Mouse (Mus musculus) heart, postnatal 10 days (tissue): Measurements from ENCODE around the gene Galnt16. TPM values are rescaled to one million over a fixed set of nuclear protein-coding genes. Genes with fewer than 3 reads are reported as not detected.

Experiments
- DNase-seq, 2 experiments: peaks; one replicate each; pipeline ENCODE4 v3.0.0; 2021
- intact Hi-C: fragments of 180-260 bp; cut with DNase I; formaldehyde crosslinking; loops from one replicate; pipeline ENCODE4 v1.15.1; 2025
- total RNA-seq, 2 experiments: library from RNA; stranded (reverse); gene quantifications; 2 replicates each; pipeline ENCODE4 v1.2.3; 2021

Galnt16 gene
- total RNA-seq, 2 experiments from 2014 or later = 13.4 to 16.0 TPM

DNA sequence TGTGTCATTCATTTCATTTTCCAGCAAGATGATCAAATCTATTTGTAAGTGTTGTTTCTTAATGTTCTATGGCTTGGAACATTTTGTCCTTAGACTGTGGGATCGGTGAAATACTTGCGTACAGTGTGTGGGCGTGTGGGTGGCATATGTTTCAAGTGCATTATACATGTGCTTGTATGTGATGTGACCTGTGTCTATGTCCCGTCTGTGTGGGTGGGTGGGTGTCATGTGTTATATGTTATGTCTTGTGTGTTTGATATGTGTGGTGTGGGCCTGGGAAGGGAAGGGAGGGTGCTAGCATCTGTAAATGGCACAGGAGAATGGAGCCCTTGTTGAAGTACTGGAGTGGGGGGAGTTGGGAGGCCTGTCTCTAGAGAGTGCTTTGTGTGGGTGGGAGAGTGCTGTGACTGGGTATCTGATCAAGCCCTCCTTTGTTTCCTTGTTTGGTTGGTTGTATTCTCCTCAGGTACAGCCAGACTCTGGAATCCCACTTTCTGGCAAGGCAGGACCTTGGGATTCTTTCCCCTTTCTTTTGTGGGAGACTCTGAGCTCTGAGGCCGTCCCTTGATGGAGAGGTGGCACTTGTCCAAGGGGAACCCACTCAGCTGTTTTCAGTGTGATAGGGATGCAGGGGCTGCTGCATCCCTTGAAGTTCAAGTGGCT, 9.8 kb downstream of the Galnt16 start:
- intact Hi-C loops = no loop called here
- DNase-seq = no peak

GRCm38 (mm10) chr12:80530052-80530451, 12.0 kb downstream of the Galnt16 start:
- intact Hi-C loops = no loop called here
- DNase-seq = peak; percentile 57 to 61

- intact Hi-C loops = no loop called here
- peak; percentile 59 to 65 for DNase-seq
These were observed 12.6 kb downstream of the Galnt16 start for GRCm38 (mm10) chr12:80530630-80531029.

GRCm38 (mm10) chr12:80531585-80531984, 13.5 kb downstream of the Galnt16 start:
- intact Hi-C loops = no loop called here
- no peak for DNase-seq

- intact Hi-C loops = no loop called here
- no peak for DNase-seq
These were observed 15.8 kb downstream of the Galnt16 start for GRCm38 (mm10) chr12:80533876-80534275.

- intact Hi-C loops = no loop called here
These were observed 19.2 kb downstream of the Galnt16 start for GRCm38 (mm10) chr12:80537313-80537712.

DNA sequence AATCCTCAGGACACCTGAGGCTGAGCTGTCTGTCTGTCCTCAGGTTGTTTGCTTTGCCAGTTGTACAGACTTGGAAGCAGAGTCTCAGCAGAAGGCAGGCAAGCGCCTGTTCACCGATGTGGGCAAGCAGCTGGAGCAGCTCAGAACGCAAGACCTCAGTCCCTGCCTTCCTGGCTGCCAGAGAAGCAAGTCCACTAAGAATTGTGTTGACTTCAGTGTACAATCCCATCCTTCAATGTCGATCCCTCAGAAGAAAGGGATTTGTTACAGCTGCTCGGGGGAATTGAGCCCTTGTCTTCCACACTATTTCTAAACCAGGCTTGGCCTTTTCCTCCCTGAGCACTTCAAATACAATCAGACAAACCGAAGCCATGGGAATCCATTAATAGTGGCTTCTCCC, 20.2 kb downstream of the Galnt16 start:
- no peak for DNase-seq
- intact Hi-C loops = no loop called here

More at GRCm38 (mm10) chr12:80537313-80537712, 19.2 kb downstream of the Galnt16 start:
- no peak for DNase-seq

DNA sequence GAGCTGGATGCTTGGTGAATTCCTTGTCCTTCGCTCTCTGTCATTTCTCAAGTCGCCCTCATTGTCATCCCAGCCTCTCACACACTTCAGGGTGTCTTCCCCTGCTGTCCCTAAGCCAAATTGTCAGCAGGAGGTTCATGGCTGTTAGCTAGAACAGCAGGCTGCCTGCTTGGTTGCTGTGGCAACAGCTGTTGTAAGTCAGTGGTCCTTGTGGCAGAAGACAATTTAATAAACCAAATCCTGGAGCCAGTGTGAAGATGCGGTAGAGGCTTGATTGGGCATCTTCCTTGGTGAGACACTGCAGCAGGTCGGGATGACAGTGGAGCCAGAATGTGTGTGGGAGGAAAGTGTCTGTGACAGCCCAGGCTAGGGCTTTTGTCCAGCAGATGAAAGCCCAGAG, 27.2 kb downstream of the Galnt16 start:
- no peak for DNase-seq
- intact Hi-C loops = no loop called here

GRCm38 (mm10) chr12:80549646-80550045, 31.6 kb downstream of the Galnt16 start:
- intact Hi-C loops = no loop called here

DNA sequence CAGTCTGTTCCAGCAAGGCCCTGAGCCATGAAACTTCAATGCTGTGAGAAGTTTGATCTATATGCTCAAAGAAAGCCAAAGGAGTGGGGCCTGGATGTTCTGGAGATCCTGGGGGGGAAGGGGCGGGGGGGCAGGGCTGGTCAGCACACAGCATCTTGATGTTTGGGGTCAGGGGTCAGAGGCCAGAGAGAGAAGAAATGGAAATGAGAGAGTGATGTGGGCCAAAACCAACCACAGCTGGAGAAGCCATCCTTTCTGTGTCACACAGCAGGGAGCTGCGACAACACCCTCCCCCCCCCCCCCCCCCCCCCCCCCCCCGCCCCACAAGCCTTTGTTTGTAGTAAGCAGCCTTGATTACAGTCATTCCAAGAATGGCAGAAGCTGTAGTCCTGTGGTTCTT, 35.1 kb downstream of the Galnt16 start:
- no peak for DNase-seq
- intact Hi-C loops = no loop called here

More at GRCm38 (mm10) chr12:80549646-80550045, 31.6 kb downstream of the Galnt16 start:
- peak; percentile 76 to 80 for DNase-seq

DNA sequence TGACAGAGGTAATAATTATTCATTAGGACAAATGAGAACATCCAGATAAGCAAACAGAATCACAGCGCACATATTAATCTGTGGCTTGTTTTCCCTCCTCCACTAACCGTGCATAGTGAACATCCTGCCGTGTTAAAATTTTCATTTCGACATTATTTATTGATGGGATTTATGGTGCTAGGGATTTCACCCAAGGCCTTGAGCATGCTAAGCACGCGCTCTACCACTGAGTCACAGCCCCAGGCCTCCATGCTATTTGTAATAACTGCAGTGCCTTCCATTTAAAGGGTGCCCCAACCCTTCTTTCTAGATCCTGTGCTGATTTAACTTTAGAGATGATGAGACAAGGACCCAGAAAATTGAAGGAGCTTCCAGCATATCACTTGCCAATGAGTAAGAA, 36.2 kb downstream of the Galnt16 start:
- no peak for DNase-seq
- intact Hi-C loops = no loop called here

DNA sequence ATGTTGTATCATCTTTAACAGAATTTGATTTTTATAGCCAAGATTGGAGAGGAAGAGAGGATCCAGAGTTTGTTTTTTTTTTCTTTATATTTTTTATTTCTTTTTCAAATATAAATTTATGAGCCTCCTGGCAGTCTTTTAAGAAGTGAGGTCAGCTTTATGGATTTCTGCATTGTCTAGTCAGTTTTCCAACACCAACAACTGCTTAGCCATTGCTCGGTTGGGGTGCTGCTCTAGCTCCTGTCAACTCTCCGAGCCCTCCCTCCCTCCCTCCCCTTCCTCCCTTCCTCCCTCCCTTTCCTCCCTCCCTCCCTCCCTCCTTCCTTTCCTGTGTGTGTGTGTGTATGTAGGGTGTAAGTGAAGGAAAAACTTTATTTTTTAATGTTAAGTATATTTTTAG, 43.8 kb downstream of the Galnt16 start:
- DNase-seq = no peak
- intact Hi-C loops = loop anchor here (5.0 kb wide), 1 partner anchor 40 kb away; no protein-coding TSS in a partner anchor

GRCm38 (mm10) chr12:80562793-80563192, 44.7 kb downstream of the Galnt16 start:
- intact Hi-C loops = loop anchor here (5.0 kb wide), 1 partner anchor 40 kb away; no protein-coding TSS in a partner anchor
- peak; percentile 72 to 75 for DNase-seq

DNA sequence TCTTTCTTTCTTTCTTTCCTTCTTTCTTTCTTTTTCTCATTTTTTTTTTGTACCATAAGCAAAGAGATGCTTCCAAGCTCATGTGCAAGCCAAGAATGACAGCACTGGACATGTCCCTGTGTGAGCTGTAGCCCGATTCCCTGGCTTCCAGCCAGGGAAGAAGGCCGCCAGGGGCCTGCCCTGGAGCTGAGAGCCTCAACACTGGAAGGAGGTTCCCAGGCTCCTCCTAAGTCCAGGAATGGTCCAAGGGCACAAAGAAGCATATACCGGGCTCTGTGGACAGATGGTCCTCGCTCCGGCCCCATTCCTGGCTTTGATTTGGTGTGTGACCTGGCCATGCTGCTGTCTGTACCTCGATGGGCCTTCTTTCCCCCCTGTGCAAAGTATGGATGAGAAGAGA, 46.9 kb downstream of the Galnt16 start:
- intact Hi-C loops = loop anchor here (5.0 kb wide), 1 partner anchor 43 kb away; no protein-coding TSS in a partner anchor
- DNase-seq = peak; percentile 58 to 61

DNA sequence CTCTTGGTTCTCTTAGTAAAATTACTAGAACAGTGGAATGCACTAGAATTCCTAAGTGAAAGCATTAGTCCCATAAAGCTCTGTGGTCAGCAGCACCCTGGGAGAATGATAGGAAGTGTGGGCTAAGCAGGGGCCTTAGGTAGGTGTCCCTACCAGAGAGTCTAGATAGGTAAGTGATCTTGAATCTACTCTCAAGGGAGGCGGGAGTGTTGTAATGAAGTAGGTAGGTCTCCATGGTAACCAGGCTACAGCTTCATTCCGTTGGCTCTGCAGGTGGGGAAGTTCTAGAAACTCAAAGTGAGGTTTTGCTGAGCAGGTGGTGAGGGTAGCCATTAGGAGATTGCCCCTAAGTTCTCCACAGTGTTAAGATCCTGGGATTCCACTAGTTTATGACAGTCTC, 47.7 kb downstream of the Galnt16 start:
- intact Hi-C loops = no loop called here
- DNase-seq = no peak

DNA sequence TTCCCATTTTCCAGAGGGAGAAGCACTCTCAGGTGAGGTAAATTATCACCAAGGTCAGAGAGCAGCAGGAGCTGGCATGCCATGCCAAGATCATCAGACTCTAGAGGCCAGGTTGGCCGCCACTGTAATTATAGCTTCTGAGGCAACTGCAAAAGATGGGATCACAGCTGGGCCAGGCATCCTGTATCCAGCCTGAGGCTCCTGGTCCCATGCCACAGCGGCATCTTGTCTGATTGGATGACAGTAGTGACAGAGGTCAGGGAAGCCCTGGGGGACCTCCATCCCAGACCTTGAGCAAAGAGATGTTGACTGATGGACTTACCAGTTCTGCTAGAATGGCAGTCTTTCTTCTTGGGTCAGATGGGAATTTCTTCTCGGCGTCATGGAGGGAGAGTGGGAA, 48.4 kb downstream of the Galnt16 start:
- no peak for DNase-seq
- intact Hi-C loops = no loop called here

DNA sequence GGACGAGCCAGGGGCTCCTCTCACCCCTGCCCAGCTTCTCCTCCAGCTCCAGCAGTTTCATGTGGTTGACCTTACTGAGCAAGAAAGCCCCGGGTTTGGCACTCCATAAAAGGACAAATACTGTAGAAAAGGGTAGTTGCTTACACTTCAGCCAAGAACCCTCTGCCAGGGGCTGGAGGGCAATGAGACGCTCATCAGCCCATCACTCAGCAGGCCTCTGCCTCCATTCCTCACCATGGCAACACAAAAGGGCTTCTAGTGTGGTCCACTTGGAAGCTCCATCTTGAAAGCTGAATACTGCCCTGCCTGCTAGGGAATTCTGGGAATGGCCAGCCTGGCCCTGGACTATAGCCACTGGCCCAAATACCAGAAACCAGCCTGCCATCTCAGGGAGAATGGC, 49.3 kb downstream of the Galnt16 start:
- intact Hi-C loops = no loop called here
- DNase-seq = no peak

GRCm38 (mm10) chr12:80569561-80569960, 51.5 kb downstream of the Galnt16 start:
- intact Hi-C loops = no loop called here
- no peak for DNase-seq

DNA sequence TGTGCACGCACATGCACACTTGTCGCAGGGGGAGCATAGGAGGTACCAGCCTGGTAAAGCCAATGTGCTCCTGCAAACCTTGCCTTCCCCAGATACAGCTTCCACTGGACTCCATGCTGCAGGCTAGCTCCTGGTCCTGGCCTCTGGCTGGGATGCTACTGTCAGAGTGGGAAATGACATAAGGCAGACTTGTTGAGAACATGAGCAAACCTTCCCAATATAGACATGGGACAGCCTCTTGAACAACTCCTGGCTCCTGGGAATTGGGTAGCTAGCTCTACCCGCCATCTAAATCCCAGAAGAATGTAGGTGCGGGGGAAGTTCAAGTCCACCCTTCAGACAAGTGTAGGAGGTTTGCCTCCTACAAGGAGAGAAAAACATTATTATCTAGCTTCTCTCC, 56.2 kb downstream of the Galnt16 start:
- peak; percentile 46 to 55 for DNase-seq
- intact Hi-C loops = no loop called here

DNA sequence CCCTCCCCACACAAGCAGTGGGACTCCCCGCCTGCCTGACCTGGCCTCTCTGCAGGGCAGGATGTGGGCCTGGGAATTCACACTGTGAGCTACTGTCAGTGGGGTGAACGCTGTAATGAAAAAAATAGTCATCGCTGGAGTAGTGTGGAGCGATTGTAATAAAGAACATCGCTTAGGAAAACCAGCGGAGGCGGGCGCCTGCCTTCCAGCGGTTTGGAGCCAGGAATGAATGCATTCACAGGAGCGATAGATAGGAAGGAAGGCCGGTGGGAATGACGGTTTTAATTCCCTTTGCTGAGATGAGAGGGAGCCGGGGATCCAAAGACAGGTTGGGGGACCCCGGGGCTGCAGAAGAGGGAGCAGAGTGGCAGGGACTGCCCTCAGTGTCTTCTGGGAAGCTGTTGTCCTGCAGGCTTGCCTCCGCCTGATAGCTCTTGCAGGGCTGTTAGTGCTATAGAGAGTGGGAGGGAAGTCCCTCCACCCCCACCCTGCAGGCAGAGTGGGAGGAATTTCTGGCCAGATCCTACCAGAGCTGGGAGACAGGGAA, 56.8 kb downstream of the Galnt16 start:
- intact Hi-C loops = no loop called here
- peak in 1 of 2 experiments; percentile 39 for DNase-seq

DNA sequence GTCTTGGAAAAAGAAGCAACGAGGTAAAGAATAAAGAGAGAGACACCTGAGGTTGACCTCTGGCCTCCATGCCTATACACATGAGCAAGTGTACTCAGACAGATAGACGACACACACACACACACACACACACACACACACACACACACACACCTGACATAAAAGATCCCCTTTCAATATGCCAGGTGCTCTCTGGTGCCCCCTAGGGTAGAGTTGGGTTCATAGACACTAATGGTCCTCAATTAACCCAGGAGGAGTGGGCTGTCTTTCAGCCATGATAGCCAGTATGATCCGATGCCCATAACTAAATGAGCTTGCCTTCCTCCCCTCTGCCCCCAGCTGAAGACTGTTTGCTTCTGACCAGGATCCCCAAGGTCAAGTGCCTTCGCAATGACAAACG, 59.0 kb downstream of the Galnt16 start:
- peak in 1 of 2 experiments; percentile 63 for DNase-seq
- intact Hi-C loops = no loop called here

GRCm38 (mm10) chr12:80581357-80581756, 63.3 kb downstream of the Galnt16 start:
- no peak for DNase-seq
- intact Hi-C loops = no loop called here
